Mouse (Mus musculus): ENCODE data around the gene Mypop. TPM values are rescaled to one million over a fixed set of nuclear protein-coding genes. Genes with fewer than 3 reads are reported as not detected.

The Mypop gene
- polyA plus RNA-seq, 1 experiment from 2014 or later = 6.9 TPM

DNA sequence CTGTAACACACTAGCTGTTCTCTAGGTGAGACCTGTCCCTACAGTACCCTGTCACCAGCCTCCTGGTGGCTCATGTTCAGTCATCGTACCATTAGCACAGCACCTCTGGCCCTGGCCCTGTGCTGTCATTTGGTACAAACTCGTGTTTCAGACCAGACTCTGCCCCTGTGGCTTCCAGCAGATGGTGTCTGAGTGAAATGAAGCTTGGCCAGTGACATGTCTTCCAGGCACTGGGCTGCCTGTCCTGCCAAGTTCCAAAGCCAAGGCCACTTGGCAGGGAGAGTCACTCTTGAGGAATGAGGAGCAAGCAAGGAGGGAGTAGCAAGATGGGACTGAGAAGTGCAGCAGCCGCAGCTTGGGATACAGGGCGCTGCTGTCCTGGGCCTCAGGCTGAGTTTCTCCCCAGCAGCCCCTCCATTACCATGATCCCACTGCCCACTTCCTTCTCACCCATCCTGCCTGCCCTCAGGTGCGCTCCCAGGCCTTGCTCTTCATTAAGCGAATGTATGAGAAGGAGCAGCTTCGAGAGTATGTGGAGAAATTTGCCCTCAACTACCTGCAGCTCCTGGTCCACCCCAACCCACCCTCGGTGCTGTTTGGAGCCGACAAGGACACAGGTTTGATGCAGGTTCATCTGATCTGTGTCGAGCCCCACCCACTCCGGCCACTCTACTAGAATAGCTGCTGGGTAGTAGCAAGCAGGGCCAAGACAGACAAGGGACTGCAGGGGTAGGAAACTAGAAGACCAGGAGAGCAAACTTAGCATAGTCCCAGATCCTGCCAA, 55.4 kb downstream of the Mypop start:
- H3K4me3 ChIP-seq (ENCODE audit: low read depth, low read length) = no peak overlapping the region
- no peaks in the 10 kb centered on the region for H3K27me3 ChIP-seq (ENCODE audit: control insufficient read depth, insufficient read depth, low read length)
- no peak overlapping the region for H3K9ac ChIP-seq (replicated peaks; ENCODE audit: low read depth, low read length)
- H3K36me3 ChIP-seq (ENCODE audit: control insufficient read depth, insufficient read depth, low read length) = peaks cover 74% of the 10 kb centered on the region
- 94% methylated on average over 11 of the region's 11 CpGs for WGBS
- ATAC-seq (ENCODE audit: low read depth) = no peak
- no peak overlapping the region for H3K27ac ChIP-seq (ENCODE audit: low read depth, low read length)
- H3K4me1 ChIP-seq (ENCODE audit: control insufficient read depth, insufficient read depth, low read length) = no peaks in the 10 kb centered on the region
- no peak overlapping the region for H3K4me2 ChIP-seq (ENCODE audit: low read depth, low read length)
- H3K9me3 ChIP-seq (ENCODE audit: control insufficient read depth, low read length) = no peaks in the 10 kb centered on the region

DNA sequence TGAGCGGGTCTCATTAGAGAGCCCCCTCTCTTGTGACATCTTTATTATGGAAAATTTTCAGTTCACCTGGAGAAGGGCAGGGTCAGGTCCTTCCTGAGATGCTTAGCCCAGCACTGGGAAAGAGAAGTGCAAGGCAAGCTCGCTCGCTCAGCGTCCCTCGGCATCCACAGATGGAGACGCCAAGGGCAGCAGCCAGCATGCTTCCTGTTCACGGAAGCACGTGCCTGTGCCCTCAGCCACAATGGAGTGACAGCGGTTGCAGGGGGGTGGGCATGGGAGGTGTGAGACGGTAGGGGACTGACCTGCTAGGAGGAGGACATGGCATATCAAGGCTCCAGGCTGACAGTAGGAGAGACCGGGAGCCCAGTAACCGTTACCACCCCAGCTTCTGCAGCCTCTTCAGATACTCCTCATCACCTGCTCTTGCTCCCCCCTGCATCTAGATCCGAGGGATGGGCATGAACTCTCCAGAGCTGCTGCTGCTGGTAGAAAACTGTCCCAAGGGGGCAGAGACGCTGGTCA, 57.0 kb downstream of the Mypop start:
- no peaks in the 10 kb centered on the region for H3K9me3 ChIP-seq (ENCODE audit: control insufficient read depth, low read length)
- no peak for ATAC-seq (ENCODE audit: low read depth)
- H3K4me3 ChIP-seq (ENCODE audit: low read depth, low read length) = no peak overlapping the region
- H3K4me1 ChIP-seq (ENCODE audit: control insufficient read depth, insufficient read depth, low read length) = no peaks in the 10 kb centered on the region
- 93% methylated on average over 14 of the region's 14 CpGs for WGBS
- no peak overlapping the region for H3K4me2 ChIP-seq (ENCODE audit: low read depth, low read length)
- H3K27me3 ChIP-seq (ENCODE audit: control insufficient read depth, insufficient read depth, low read length) = no peaks in the 10 kb centered on the region
- no peak overlapping the region for H3K9ac ChIP-seq (replicated peaks; ENCODE audit: low read depth, low read length)
- H3K27ac ChIP-seq (ENCODE audit: low read depth, low read length) = no peak overlapping the region
- peaks cover 59% of the 10 kb centered on the region for H3K36me3 ChIP-seq (ENCODE audit: control insufficient read depth, insufficient read depth, low read length)

DNA sequence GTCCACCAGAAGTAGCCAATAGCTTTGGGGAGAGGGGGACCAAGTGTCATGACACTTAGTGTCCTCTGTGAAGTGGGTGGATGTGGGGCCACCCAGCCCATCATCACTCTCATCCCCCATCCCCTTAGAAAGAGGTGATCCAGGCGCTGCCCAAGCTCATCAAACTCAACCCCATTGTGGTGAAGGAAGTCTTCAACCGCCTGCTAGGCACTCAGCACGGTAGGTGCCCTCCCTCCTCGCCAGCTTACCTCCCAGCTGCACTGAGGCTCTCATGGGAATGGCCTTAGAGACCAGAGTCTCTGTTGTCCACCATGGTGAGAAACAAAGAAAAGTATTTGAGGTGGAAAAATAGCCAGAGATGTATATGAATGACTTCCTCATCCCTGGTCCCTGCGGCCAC, 58.2 kb downstream of the Mypop start:
- Histone ChIP-seq H3K4me2 (ENCODE audit: low read depth, low read length) (no peak overlapping the region), H3K4me1 (ENCODE audit: control insufficient read depth, insufficient read depth, low read length) (no peaks in the 10 kb centered on the region), H3K4me3 (ENCODE audit: low read depth, low read length) (no peak overlapping the region), H3K9ac (replicated peaks; ENCODE audit: low read depth, low read length) (no peak overlapping the region), H3K36me3 (ENCODE audit: control insufficient read depth, insufficient read depth, low read length) (peaks cover 54% of the 10 kb centered on the region), H3K27ac (ENCODE audit: low read depth, low read length) (no peak overlapping the region), H3K27me3 (ENCODE audit: control insufficient read depth, insufficient read depth, low read length) (no peaks in the 10 kb centered on the region), H3K9me3 (ENCODE audit: control insufficient read depth, low read length) (no peaks in the 10 kb centered on the region)
- ATAC-seq (ENCODE audit: low read depth) = no peak
- 92% methylated on average over 5 of the region's 5 CpGs for WGBS

DNA sequence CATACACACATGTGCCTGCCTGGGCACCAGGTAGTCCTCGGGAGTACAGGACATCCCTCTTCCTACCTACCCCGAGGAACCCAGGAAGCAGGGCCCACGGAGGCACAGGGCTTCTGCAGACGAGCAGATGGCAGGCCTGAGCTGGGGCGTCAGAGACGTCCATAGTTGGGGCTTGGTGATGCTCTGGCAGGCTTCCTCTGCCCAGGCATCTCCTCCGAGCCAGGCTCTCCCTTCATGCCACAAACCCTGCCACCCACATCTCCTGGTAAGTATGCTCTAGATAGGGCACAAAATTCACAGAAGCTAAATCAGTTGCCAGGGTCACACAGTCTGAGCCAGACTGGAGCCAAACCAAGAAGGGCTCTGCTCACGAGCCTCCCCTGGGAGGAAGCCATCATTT, 59.1 kb downstream of the Mypop start:
- WGBS = 94% methylated on average over 8 of the region's 8 CpGs
- Histone ChIP-seq H3K4me1 (ENCODE audit: control insufficient read depth, insufficient read depth, low read length) (no peaks in the 10 kb centered on the region), H3K27me3 (ENCODE audit: control insufficient read depth, insufficient read depth, low read length) (no peaks in the 10 kb centered on the region), H3K27ac (ENCODE audit: low read depth, low read length) (no peak overlapping the region), H3K4me2 (ENCODE audit: low read depth, low read length) (no peak overlapping the region), H3K9ac (replicated peaks; ENCODE audit: low read depth, low read length) (no peak overlapping the region), H3K9me3 (ENCODE audit: control insufficient read depth, low read length) (no peaks in the 10 kb centered on the region), H3K4me3 (ENCODE audit: low read depth, low read length) (no peak overlapping the region), H3K36me3 (ENCODE audit: control insufficient read depth, insufficient read depth, low read length) (peaks cover 44% of the 10 kb centered on the region)
- no peak for ATAC-seq (ENCODE audit: low read depth)

GRCm38 (mm10) chr7:19051161-19051560, 60.1 kb downstream of the Mypop start:
- WGBS = 78% methylated on average over 4 of the region's 4 CpGs
- H3K4me3 ChIP-seq (ENCODE audit: low read depth, low read length) = no peak overlapping the region

More at GRCm38 (mm10) chr7:19051161-19051560, 60.1 kb downstream of the Mypop start:
- no peaks in the 10 kb centered on the region for H3K9me3 ChIP-seq (ENCODE audit: control insufficient read depth, low read length)
- H3K27me3 ChIP-seq (ENCODE audit: control insufficient read depth, insufficient read depth, low read length) = no peaks in the 10 kb centered on the region
- H3K27ac ChIP-seq (ENCODE audit: low read depth, low read length) = no peak overlapping the region
- no peak for ATAC-seq (ENCODE audit: low read depth)
- no peak overlapping the region for H3K4me2 ChIP-seq (ENCODE audit: low read depth, low read length)
- peaks cover 35% of the 10 kb centered on the region for H3K36me3 ChIP-seq (ENCODE audit: control insufficient read depth, insufficient read depth, low read length)
- H3K9ac ChIP-seq (replicated peaks; ENCODE audit: low read depth, low read length) = no peak overlapping the region
- no peaks in the 10 kb centered on the region for H3K4me1 ChIP-seq (ENCODE audit: control insufficient read depth, insufficient read depth, low read length)

Other genes with a start within 250 kb of the Mypop start
- not detected in 2 replicates for gene Psg19, start 192.7 kb upstream of the Mypop start, polyA plus RNA-seq (2014; fragmentation: Nextera tagmentation; extraction: Ambion mirVana)
- gene Psg17, start 169.6 kb upstream of the Mypop start, polyA plus RNA-seq (2014; fragmentation: Nextera tagmentation; extraction: Ambion mirVana) = 0.12 TPM in 1 of 2 replicates, not detected in the other
- 0.46 TPM in 1 of 2 replicates, not detected in the other for gene Mill2, start 151.3 kb upstream of the Mypop start, polyA plus RNA-seq (2014; fragmentation: Nextera tagmentation; extraction: Ambion mirVana)
- 18.3 and 18.7 TPM in 2 replicates for gene Pglyrp1, start 119.9 kb upstream of the Mypop start, polyA plus RNA-seq (2014; fragmentation: Nextera tagmentation; extraction: Ambion mirVana)
- gene Ccdc61, start 80.8 kb upstream of the Mypop start, polyA plus RNA-seq (2014; fragmentation: Nextera tagmentation; extraction: Ambion mirVana) = 17.6 and 20.2 TPM in 2 replicates
- 17.1 and 18.4 TPM in 2 replicates for gene Nova2, start 65.4 kb upstream of the Mypop start, polyA plus RNA-seq (2014; fragmentation: Nextera tagmentation; extraction: Ambion mirVana)
- 0.84 and 1.1 TPM in 2 replicates for gene Nanos2, start 3.8 kb upstream of the Mypop start, polyA plus RNA-seq (2014; fragmentation: Nextera tagmentation; extraction: Ambion mirVana)
- gene Irf2bp1, start 12.8 kb downstream of the Mypop start, polyA plus RNA-seq (2014; fragmentation: Nextera tagmentation; extraction: Ambion mirVana) = 29.7 and 30.3 TPM in 2 replicates
- gene Foxa3, start 32.3 kb downstream of the Mypop start, polyA plus RNA-seq (2014; fragmentation: Nextera tagmentation; extraction: Ambion mirVana) = not detected in 2 replicates
- 16.8 and 16.9 TPM in 2 replicates for gene Sympk, start 33.1 kb downstream of the Mypop start, polyA plus RNA-seq (2014; fragmentation: Nextera tagmentation; extraction: Ambion mirVana)
- not detected in 2 replicates for gene Rsph6a, start 63.4 kb downstream of the Mypop start, polyA plus RNA-seq (2014; fragmentation: Nextera tagmentation; extraction: Ambion mirVana)
- 30.2 and 35.2 TPM in 2 replicates for gene Dmwd, start 85.0 kb downstream of the Mypop start, polyA plus RNA-seq (2014; fragmentation: Nextera tagmentation; extraction: Ambion mirVana)
- gene Dmpk, start 92.6 kb downstream of the Mypop start, polyA plus RNA-seq (2014; fragmentation: Nextera tagmentation; extraction: Ambion mirVana) = 7.1 and 9.4 TPM in 2 replicates
- 1.3 and 2.4 TPM in 2 replicates for gene Six5, start 103.3 kb downstream of the Mypop start, polyA plus RNA-seq (2014; fragmentation: Nextera tagmentation; extraction: Ambion mirVana)
- gene Gm4969, start 127.1 kb downstream of the Mypop start, polyA plus RNA-seq (2014; fragmentation: Nextera tagmentation; extraction: Ambion mirVana) = 5.9 and 9.9 TPM in 2 replicates
- gene Fbxo46, start 128.6 kb downstream of the Mypop start, polyA plus RNA-seq (2014; fragmentation: Nextera tagmentation; extraction: Ambion mirVana) = 11.6 and 13.1 TPM in 2 replicates
- gene Qpctl, start 158.0 kb downstream of the Mypop start, polyA plus RNA-seq (2014; fragmentation: Nextera tagmentation; extraction: Ambion mirVana) = 18.6 and 21.2 TPM in 2 replicates
- gene Snrpd2, start 158.5 kb downstream of the Mypop start, polyA plus RNA-seq (2014; fragmentation: Nextera tagmentation; extraction: Ambion mirVana) = 94.1 and 110 TPM in 2 replicates
- gene Gipr, start 174.9 kb downstream of the Mypop start, polyA plus RNA-seq (2014; fragmentation: Nextera tagmentation; extraction: Ambion mirVana) = 0.75 and 1.8 TPM in 2 replicates
- gene Eml2, start 185.2 kb downstream of the Mypop start, polyA plus RNA-seq (2014; fragmentation: Nextera tagmentation; extraction: Ambion mirVana) = 3.5 and 4.0 TPM in 2 replicates
- gene Gpr4, start 221.3 kb downstream of the Mypop start, polyA plus RNA-seq (2014; fragmentation: Nextera tagmentation; extraction: Ambion mirVana) = 2.9 and 3.4 TPM in 2 replicates
- gene Opa3, start 237.1 kb downstream of the Mypop start, polyA plus RNA-seq (2014; fragmentation: Nextera tagmentation; extraction: Ambion mirVana) = 36.6 and 37.6 TPM in 2 replicates